Mouse (Mus musculus): Measurements from ENCODE around the gene Ydjc. TPM values are rescaled to one million over a fixed set of nuclear protein-coding genes. Genes with fewer than 3 reads are reported as not detected.
A peak's percentile ranks its signal among the peaks of the same experiment; 100 is the strongest.

Ydjc gene
- polyA plus RNA-seq, 1 experiment, result 41.9 TPM

- peak; percentile 94 for DNase-seq (ENCODE audit: low read depth)
- TF ChIP-seq CTCF (IDR thresholded peaks at IDR 0.05; ENCODE audit: borderline replicate concordance, extremely low read depth, insufficient read depth, insufficient read length), result no peak
- TF ChIP-seq POLR2A (IDR thresholded peaks at IDR 0.05; ENCODE audit: borderline replicate concordance, extremely low read depth, insufficient read depth, insufficient read length, poor library complexity, severe bottlenecking), result peak; percentile 62; the same call in 1 of the 2 replicates
Observed at GRCm38 (mm10) chr16:17200953-17201707, 56.7 kb downstream of the Ydjc start.

- TF ChIP-seq POLR2A (IDR thresholded peaks at IDR 0.05; ENCODE audit: borderline replicate concordance, extremely low read depth, insufficient read depth, insufficient read length, poor library complexity, severe bottlenecking) (no peak), CTCF (IDR thresholded peaks at IDR 0.05; ENCODE audit: borderline replicate concordance, extremely low read depth, insufficient read depth, insufficient read length) (peak; percentile 26; the same call in 1 of the 2 replicates)
- peak; percentile 55 for DNase-seq (ENCODE audit: low read depth)
Observed at GRCm38 (mm10) chr16:17201977-17202376, 57.6 kb downstream of the Ydjc start.

GRCm38 (mm10) chr16:17202549-17202948 is 58.1 kb downstream of the Ydjc start, which contains the start of gene Ube2l3:
Gene Ube2l3 (minus strand): TSS chr16:17202649.
- DNase-seq (ENCODE audit: low read depth), result no peak
- no peak for TF ChIP-seq POLR2A (IDR thresholded peaks at IDR 0.05; ENCODE audit: borderline replicate concordance, extremely low read depth, insufficient read depth, insufficient read length, poor library complexity, severe bottlenecking)
- TF ChIP-seq CTCF (IDR thresholded peaks at IDR 0.05; ENCODE audit: borderline replicate concordance, extremely low read depth, insufficient read depth, insufficient read length), result no peak

GRCm38 (mm10) chr16:17204990-17205389 is 60.6 kb downstream of the Ydjc start:
- DNase-seq (ENCODE audit: low read depth), result peak; percentile 50
- TF ChIP-seq POLR2A (IDR thresholded peaks at IDR 0.05; ENCODE audit: borderline replicate concordance, extremely low read depth, insufficient read depth, insufficient read length, poor library complexity, severe bottlenecking) (no peak), CTCF (IDR thresholded peaks at IDR 0.05; ENCODE audit: borderline replicate concordance, extremely low read depth, insufficient read depth, insufficient read length) (peak; percentile 49; the same call in 1 of the 2 replicates)

GRCm38 (mm10) chr16:17208389-17209361 is 64.3 kb downstream of the Ydjc start, which contains the start of gene Rimbp3:
Gene Rimbp3 (plus strand): TSS chr16:17208603.
- TF ChIP-seq CTCF (IDR thresholded peaks at IDR 0.05; ENCODE audit: borderline replicate concordance, extremely low read depth, insufficient read depth, insufficient read length), result peak; percentile 90
- no peak for TF ChIP-seq POLR2A (IDR thresholded peaks at IDR 0.05; ENCODE audit: borderline replicate concordance, extremely low read depth, insufficient read depth, insufficient read length, poor library complexity, severe bottlenecking)
- DNase-seq (ENCODE audit: low read depth), result peak; percentile 97

- DNase-seq (ENCODE audit: low read depth), result no peak
- TF ChIP-seq POLR2A (IDR thresholded peaks at IDR 0.05; ENCODE audit: borderline replicate concordance, extremely low read depth, insufficient read depth, insufficient read length, poor library complexity, severe bottlenecking), result no peak
- TF ChIP-seq CTCF (IDR thresholded peaks at IDR 0.05; ENCODE audit: borderline replicate concordance, extremely low read depth, insufficient read depth, insufficient read length), result no peak
Observed at GRCm38 (mm10) chr16:17209404-17209960, 65.1 kb downstream of the Ydjc start.

Other genes starting within 250 kb of the Ydjc start
- 28.0 and 31.7 TPM in 2 replicates for gene Ppm1f, start 248.2 kb upstream of the Ydjc start, polyA plus RNA-seq (2012; rRNA removed)
- gene Mapk1, start 161.2 kb upstream of the Ydjc start, polyA plus RNA-seq (2012; rRNA removed), result 160 and 166 TPM in 2 replicates
- gene Ypel1, start 74.9 kb upstream of the Ydjc start, polyA plus RNA-seq (2012; rRNA removed), result 74.8 and 97.9 TPM in 2 replicates
- gene Ppil2, start 33.4 kb upstream of the Ydjc start, polyA plus RNA-seq (2012; rRNA removed), result 134 and 157 TPM in 2 replicates
- 35.9 and 55.8 TPM in 2 replicates for gene 2610318N02Rik, start 19.5 kb upstream of the Ydjc start, polyA plus RNA-seq (2012; rRNA removed)
- 20.2 and 23.4 TPM in 2 replicates for gene Sdf2l1, start 12.2 kb upstream of the Ydjc start, polyA plus RNA-seq (2012; rRNA removed)
- gene Ccdc116, start 2.6 kb downstream of the Ydjc start, polyA plus RNA-seq (2012; rRNA removed), result 5.4 and 6.2 TPM in 2 replicates
- 96.5 and 127 TPM in 2 replicates for gene Ube2l3, start 58.0 kb downstream of the Ydjc start, polyA plus RNA-seq (2012; rRNA removed)
- gene Rimbp3, start 64.0 kb downstream of the Ydjc start, polyA plus RNA-seq (2012; rRNA removed), result 1.3 and 2.2 TPM in 2 replicates
- gene Hic2, start 89.0 kb downstream of the Ydjc start, polyA plus RNA-seq (2012; rRNA removed), result 12.1 and 16.4 TPM in 2 replicates
- gene Tmem191c, start 131.5 kb downstream of the Ydjc start, polyA plus RNA-seq (2012; rRNA removed), result 46.6 and 63.5 TPM in 2 replicates
- gene Serpind1, start 186.8 kb downstream of the Ydjc start, polyA plus RNA-seq (2012; rRNA removed), result 0.93 and 0.98 TPM in 2 replicates